Mouse (Mus musculus): ENCODE measurements around the gene Rai1.

Rai1 gene

GRCm38 (mm10) chr11:60220291-60220804, 115.5 kb downstream of the Rai1 start:
- peak; percentile 87 for DNase-seq (ENCODE audit: low spot score in 2 of 2)

- no peak for DNase-seq (ENCODE audit: low spot score in 2 of 2)
Observed at GRCm38 (mm10) chr11:60221425-60221824, 116.6 kb downstream of the Rai1 start.

GRCm38 (mm10) chr11:60222085-60222468, 117.3 kb downstream of the Rai1 start:
- no peak for DNase-seq (ENCODE audit: low spot score in 2 of 2)

- peak; percentile 79 to 85 for DNase-seq (ENCODE audit: low spot score in 2 of 2)
Observed at GRCm38 (mm10) chr11:60222469-60223236, 117.8 kb downstream of the Rai1 start, which contains the start of gene Srebf1. Srebf1 (minus strand) TSS chr11:60222581.

- DNase-seq (ENCODE audit: low spot score in 2 of 2), result no peak
Observed at GRCm38 (mm10) chr11:60224676-60225075, 119.9 kb downstream of the Rai1 start.

- no peak for DNase-seq (ENCODE audit: low spot score in 2 of 2)
Observed at GRCm38 (mm10) chr11:60225874-60226273, 121.1 kb downstream of the Rai1 start.

- DNase-seq (ENCODE audit: low spot score in 2 of 2), result no peak
Observed at GRCm38 (mm10) chr11:60228525-60228924, 123.7 kb downstream of the Rai1 start.

GRCm38 (mm10) chr11:60229821-60230220, 125.0 kb downstream of the Rai1 start:
- no peak for DNase-seq (ENCODE audit: low spot score in 2 of 2)

GRCm38 (mm10) chr11:60230512-60230911, 125.7 kb downstream of the Rai1 start:
- DNase-seq (ENCODE audit: low spot score in 2 of 2), result no peak

GRCm38 (mm10) chr11:60231326-60231725, 126.5 kb downstream of the Rai1 start:
- no peak for DNase-seq (ENCODE audit: low spot score in 2 of 2)

- no peak for DNase-seq (ENCODE audit: low spot score in 2 of 2)
Observed at GRCm38 (mm10) chr11:60231951-60232350, 127.1 kb downstream of the Rai1 start.

GRCm38 (mm10) chr11:60232441-60233058, 127.7 kb downstream of the Rai1 start:
- DNase-seq (ENCODE audit: low spot score in 2 of 2), result no peak

- DNase-seq (ENCODE audit: low spot score in 2 of 2), result no peak
Observed at GRCm38 (mm10) chr11:60233235-60233634, 128.4 kb downstream of the Rai1 start.

GRCm38 (mm10) chr11:60235351-60235750, 130.5 kb downstream of the Rai1 start:
- no peak for DNase-seq (ENCODE audit: low spot score in 2 of 2)

GRCm38 (mm10) chr11:60240509-60240908, 135.7 kb downstream of the Rai1 start:
- DNase-seq (ENCODE audit: low spot score in 2 of 2), result no peak

- DNase-seq (ENCODE audit: low spot score in 2 of 2), result no peak
Observed at GRCm38 (mm10) chr11:60244503-60245143, 139.8 kb downstream of the Rai1 start.

- no peak for DNase-seq (ENCODE audit: low spot score in 2 of 2)
Observed at GRCm38 (mm10) chr11:60246077-60246476, 141.3 kb downstream of the Rai1 start.

- DNase-seq (ENCODE audit: low spot score in 2 of 2), result no peak
Observed at GRCm38 (mm10) chr11:60247753-60248550, 143.1 kb downstream of the Rai1 start.
